Mouse (Mus musculus) frontal cortex, adult (tissue): Measurements from ENCODE around the gene Neurl2.
"Not testable (repeated sequence)": the region's sequence is repeated elsewhere in the genome, so short reads cannot be mapped to it uniquely, and the experiment has no call there.

Experiments used
- ATAC-seq: cut with Nextera tagmentation; 2 replicates; pipeline ENCODE4 v1.9.2; 2017; ENCODE audit warnings: mild to moderate bottlenecking, moderate library complexity, mixed read lengths; ENCODE audit not compliant: low TSS enrichment

Neurl2 gene

DNA sequence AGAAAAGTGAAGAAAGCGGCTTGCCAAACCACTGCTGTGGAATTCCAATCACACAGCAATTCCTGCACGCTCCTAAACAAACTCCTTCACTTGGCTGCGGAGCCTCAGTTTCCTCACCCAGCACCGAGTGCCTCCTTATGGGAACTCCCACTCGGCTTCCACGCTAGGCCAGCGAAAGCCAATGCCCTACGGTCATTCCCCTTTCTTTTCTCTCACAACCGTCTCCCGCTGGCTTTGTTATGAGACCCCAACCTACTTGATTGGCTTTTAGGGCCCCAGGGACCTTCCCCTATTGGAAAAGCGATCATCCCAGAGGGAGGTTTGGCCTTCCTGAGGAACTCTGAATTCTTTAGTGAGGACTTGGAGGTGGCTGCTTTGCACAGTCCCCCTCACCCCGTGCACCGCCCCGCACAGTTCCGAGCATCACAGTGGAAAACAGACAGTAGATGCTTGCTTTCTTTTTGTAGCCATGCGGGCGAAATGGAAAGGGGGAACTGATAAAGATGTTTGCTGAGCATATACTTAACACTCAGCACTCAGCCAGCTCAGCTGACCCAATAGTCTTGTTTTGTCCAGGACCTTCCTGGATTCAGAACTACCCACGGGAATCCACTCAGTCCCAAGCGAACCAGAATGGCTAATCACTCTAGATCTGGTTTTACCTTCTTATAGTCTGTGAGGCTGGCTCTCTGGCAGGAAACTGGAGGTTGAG, 24.7 kb upstream of the Neurl2 start:
- ATAC-seq = no peak

DNA sequence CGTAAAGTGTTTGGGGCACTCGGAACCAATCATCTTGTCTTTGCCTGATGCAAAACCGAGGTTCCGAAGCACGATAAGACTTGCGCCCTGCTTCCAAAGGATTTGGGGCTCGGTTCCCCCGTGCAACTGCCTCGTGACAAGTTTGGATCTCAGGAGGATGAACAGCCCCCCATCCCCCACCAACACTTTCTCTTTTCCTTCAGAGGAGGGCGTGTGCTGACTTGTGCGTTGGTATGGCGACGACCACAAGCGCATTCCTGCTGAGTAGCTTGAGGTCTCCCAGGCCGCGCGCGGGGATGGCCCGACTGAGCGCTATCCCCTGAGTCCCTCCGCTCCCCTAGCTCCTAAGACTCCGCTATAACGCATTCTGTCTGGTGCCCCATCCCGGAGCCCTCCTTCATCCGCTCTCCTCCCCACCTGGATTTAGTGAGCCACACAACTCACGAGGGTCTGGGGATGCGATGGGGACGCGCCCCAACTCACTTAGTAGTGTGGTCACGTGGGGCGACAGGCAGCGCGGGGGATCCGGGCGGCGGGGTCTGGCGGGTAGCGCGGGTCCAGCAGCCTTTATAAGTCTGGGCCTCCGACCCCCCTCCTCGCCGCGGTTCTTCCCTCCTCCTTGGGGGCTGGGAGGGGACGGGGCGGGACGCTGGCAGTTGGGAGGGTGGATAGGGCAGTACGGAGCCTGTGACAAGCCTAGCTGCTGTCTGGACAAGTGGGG, 24.0 kb upstream of the Neurl2 start, which contains the start of gene Pltp:
Gene Pltp (minus strand): TSS at position 611 of the 721 bp plus-strand sequence.
- ATAC-seq = no peak

DNA sequence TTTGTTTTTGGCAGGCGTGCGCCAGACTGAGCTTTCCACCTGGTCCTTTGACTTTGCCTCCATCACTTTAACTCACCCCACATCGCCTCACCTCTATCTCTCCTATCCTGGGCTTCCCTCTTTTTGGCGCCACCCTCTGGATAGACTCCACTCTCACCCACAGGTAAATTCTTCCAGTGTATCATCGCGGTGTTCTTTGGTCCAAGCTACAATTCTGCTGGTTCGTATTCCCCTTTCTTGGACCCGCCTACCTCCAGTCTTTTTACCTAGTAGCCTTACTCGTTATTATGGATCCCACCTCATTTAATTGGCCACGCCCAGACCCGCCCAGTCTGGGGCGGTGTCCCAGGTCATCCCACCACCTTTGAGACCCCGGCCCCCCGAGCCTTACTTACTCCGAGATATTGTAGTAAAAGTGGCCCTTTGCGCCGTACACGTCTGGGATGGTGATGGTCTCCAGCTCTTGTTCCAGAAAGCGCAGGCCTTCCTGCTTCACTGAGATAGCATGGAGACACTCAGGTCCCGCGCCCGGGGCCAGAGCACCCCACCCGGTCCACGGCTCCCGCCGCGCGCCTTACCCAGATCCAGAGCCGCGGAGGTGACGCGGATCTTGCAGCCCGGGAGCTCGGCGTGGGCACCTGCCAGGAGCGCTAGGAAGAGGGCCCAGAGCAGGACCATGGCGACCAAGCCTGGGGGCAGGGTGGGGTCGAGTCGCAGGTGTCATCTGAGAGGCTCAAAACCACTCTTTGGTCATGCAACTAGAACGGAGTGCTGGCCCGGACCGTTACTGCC, 23.2 kb upstream of the Neurl2 start:
- ATAC-seq = peak; percentile 38; the same call in 1 of the 2 replicates

DNA sequence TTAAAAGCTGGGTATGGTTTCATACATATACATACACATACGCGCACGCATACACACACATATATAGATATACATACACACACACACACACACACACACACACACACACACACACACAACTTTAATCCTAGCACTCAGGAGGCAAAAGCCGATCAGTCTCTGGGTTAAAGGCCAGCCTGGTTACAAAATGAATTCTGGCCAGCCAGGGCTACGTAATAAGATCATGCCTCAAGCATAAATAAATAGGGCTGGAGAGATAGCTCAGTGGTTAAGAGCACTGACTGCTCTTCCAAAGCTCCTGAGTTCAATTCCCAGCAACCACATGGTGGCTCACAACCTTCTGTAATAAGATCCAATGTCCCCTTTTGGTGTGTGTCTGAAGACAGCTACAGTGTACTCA, 22.3 kb upstream of the Neurl2 start:
- ATAC-seq = not testable (repeated sequence)

DNA sequence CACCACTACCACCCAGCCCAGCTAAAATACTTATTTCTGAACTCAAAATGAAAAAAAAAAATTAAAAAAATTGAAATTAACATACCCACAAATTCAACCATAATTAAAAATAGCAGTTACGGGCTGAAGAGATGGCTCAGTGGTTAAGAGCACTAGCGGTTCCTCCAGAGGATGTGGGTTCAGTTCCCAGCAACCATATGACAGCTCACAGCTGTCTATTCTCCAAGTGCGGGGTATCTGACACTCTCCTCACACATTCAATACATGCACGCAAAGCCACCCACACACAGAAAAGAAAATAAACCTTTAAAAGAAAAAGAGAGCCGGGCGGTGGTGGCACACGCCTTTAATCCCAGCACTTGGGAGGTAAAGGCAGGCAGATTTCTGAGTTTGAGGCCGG, 16.8 kb upstream of the Neurl2 start:
- ATAC-seq = peak; percentile 74; the same call in 1 of the 2 replicates

DNA sequence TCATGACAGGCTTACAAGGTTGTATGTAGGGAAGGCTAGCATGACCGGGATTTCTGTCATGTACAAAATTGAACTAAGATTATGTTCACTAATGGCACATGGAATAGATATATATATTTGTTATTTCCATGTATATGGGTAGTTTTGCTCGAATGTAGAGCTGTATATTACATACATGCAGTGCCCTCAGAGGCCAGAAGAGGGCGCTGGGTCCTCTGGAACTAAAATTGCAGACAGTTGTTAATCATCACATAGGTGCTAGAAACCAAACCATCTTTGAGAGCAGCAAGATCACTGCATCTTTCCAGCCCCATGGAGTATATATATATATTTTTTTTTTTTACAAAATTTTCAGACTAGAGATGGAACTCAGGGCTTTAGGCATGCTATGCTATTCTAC, 12.5 kb upstream of the Neurl2 start:
- ATAC-seq = no peak

DNA sequence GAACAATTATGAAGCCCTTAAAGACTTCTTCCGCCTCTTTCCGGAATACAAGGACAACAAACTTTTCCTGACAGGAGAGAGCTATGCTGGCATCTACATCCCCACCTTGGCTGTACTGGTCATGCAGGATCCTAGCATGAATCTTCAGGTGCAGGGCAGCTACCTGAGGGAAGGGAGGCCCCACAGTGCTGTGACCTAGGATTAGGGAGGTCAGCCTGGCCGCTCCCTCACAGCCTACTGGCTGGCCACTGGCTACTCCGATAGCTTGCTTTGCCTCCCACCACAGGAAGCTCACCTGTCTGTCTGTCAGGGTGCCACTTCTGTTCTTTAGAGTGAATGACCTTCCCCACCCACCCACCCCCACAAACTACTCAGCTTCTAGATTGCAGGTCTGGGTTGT, 1.9 kb upstream of the Neurl2 start:
- no peak for ATAC-seq

DNA sequence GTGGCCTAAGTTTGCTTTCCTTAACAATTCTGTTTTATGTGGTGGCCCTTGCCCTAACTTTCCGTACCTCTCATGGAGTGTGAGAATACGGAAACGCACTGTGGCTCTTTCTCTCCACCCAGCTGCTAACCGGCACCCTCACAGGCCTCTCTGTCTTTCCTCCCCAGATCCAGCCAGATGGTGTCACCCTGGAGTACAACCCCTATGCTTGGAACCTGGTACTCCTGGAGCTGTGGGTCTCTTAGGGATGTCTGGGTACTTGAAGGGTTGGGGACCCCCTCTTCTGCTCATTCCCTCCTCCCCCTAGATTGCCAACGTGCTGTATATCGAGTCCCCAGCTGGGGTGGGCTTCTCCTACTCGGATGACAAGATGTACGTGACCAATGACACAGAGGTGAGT, 1.3 kb upstream of the Neurl2 start:
- ATAC-seq = peak; percentile 48; the same call in 1 of the 2 replicates

DNA sequence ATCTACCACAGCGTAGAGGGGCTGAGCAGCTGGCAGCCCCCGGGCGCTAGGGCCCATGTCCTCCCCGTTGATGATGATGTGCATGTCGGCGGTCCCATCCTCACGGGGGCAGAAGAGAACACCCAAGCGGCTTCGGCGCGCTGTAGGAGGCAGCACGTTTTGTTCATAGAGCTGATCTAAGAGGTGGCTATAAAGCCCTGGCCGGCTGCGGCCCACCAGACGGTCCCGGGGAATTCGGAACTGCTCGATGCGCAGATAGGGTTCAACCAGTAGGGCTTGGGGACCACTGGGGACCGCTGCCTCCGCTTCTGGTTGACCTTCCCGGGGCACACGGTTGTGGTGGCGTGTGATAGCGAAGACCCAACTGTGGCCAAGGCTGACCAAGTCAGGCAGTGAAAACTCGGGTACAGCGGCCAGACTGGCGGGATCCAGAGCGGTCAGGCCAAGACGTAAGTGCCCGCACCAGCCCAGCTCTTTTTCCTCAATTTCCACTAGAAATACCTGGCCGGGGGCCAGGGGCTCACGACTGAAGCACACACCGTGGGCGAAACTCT, 431 bp downstream of the Neurl2 start, which contains the start of gene Ctsa:
Gene Ctsa (plus strand): TSS at position 126 of the 554 bp plus-strand sequence.
- ATAC-seq = peak; percentile 78

DNA sequence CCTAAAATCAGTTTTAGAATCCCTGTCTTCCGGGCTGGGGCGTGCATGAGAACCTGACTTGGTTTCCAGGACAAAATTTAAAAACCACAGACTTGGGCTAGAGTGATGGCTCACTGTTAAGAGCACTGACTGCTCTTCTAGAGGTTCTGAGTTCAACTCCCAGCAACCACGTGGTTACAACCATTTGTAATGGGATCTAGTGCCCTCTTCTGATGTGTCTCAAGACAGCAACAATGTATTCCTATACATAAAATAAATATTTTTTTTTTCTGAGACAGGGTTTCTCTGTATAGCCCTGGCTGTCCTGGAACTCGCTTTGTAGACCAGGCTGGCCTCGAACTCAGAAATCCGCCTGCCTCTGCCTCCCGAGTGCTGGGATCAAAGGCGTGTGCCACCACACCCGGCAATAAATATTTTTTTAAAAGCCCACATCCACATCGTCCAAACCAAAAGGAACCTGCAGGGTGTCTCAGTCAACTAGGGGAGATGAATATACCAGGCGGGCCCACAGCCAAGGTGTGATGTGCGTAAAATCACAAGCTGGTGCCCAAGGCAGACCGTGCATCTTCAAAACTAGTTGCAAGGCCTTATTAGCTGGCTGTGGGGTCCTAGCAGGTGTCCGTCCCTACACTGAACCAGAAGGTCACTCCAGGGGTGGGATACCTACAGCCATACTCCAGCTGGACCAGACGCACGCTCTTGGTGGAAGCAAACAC, 1.1 kb downstream of the Neurl2 start:
- no peak for ATAC-seq

DNA sequence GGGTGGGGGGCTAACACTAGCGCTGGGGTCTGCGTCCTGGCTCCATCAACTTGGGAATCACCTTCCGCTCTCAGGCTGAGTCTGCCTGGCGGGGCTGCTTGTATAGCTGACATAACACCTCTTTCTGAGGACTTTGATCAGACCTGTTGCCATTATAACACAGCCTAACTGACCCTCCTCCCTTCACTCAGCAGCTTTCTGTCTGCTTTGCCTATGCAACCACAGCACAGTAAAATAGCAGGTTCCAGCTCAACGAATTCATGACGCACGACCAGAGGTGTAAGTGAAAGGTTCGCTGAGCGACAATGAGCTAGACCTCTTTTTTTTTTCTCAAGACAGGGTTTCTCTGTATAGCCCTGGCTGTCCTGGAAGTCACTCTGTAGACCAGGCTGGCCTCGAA, 2.2 kb downstream of the Neurl2 start:
- no peak for ATAC-seq

DNA sequence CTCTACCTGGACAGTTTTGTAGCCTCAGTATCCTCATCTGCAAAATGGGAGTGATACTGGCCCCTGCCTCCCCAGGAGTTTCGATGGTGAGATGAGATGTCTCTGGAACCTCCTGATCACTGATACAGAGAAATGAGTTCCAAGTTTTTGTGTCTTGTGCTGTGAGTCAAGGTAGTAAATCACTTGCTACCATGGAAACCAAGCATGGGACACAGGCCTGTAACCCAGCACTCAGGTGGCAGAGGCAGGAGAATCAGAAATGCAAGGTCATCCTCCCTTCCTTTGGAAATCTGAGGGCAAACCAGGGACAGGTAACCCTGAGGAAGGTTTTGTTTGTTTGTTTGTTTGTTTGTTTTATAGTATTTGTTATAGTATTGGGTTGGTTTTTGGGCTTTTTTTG, 4.2 kb downstream of the Neurl2 start:
- no peak for ATAC-seq

DNA sequence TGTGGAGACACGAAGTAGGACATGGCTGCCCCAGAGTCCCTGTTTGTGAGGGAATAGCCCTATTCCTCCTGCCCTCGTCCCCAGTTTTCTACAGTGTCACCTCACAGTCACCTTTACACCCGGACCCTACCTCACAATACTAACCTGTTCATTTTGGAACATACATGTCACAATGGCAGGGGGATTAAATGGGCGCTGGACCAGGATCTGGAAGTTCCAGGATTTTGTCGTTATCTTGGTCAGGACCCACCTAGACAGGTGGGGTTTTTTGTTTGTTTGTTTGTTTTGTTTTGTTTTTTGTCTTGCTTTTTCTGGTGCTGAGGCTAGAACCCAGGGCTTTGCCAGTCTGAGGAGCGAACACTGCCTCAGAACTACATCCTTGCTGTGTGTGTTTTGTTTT, 4.8 kb downstream of the Neurl2 start, which contains the start of gene Spata25:
Gene Spata25 (minus strand): TSS at position 101 of the 400 bp plus-strand sequence.
- ATAC-seq = no peak

DNA sequence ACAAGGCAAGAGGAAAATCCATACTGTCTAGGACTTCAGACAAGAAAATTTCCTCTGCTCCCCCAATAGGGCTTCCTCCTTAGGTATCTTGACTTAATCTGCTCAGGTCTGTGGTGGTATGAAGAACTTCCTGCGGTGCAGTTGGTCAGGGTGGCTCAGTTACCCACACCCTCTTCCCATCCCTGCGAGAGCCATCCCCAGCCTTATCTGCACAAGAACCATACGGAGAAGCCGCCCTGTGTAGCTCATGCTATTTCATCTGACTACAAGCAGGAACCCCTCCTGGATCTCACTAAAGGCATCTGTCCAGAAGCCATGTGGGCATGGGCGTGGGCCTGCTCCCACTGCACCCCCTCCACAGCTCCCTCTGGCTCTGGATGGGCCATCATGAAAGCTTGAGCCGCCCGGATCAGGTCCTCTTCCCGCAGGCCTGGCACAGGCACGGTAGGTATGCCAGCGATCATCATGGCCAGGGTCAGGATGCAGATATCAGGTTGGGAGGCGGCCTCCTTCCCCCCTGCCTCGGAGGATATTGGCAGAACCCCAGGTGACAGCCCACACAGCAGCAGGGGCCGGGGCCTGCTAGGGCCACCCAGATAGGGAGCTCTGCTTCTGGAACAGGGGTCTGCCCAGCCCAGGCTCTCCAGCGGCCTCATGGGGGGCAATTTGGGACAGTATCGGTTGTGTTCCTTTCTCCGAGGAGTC, 6.0 kb downstream of the Neurl2 start:
- no peak for ATAC-seq

DNA sequence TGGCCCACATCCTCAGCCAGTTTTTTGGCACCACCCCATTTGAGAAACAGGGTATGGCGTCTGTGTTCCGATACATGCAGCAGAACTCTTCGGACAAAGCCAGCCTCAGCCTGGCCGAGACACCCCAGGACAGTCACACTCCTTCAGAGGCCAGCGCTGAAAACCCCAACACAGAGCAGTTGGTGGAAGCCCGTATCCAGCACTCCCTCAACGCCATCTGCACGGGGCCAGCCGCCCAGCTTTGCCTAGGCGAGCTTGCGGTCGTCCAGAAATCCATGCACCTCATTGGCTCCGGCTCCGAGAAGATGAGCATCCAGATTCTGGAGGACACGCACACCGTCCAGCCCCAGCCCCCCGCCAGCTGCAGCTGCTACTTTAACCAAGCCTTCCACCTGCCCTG, 7.7 kb downstream of the Neurl2 start:
- ATAC-seq = no peak

DNA sequence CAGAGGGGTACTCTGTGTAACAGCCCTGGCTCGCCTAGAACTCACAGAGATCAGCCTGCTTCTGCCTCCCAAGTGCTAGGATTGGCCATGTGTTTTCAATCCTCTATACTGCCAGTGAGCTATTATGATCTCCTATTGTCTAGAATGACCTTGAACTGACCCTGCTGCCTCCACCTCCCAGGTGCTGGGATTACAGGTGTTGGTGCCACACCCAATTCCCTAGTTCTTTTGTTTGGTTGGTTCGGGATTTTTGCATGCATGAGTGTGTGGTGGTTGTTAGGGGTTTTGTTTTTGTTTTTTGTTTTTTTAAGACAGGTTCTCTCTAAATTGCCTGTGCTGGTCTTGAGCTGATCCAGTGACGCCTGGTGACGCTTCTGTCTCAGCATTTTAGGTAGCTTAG, 9.3 kb downstream of the Neurl2 start:
- no peak for ATAC-seq

DNA sequence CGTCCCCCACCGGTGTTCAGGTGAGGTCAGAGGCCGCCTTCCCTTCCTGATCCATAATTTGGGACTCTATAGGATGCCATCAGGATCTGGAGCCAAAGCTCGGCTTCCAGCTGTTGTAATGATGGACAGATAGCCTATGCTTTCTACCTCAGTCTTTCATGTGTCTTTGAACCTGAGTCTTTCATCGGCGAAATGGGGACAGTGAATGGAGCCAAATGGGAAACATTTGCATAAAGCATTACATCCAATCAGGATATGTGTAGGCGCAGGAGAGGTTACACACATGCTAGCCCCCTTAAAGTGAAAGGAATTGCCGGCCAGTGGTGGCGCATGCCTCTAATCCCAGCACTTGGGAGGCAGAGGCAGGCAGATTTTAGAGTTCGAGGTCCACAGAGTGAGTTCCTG, 10.1 kb downstream of the Neurl2 start:
- peak; percentile 58 for ATAC-seq

DNA sequence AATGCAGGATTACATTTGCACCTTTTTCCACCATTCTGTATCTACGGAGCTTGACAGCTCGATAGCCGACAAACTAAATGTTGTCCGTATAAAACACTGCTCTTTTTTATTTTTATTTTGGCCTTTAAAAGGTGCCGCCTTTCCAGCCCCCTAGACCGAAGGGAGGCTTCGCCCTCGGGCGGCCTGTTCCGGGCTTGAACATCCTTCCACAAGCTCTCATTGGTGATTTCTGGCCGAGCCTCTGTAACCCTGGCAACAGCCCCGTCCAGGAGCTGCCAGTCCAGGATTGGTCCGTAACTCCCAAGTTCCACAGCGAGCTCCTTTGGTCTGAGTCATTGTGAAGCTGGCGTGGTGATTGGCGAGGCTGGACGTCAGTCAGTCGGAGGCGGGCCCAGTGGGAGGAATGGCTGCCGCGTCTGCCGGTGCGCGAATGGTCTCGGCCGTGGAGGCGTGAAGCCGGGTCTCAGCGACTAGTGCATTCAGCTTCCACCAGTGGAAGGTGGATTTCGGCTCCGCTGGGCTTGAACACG, 10.6 kb downstream of the Neurl2 start, which contains the start of gene Zswim1:
Gene Zswim1 (plus strand): TSS at position 51 of the 530 bp plus-strand sequence.
- ATAC-seq = peak; percentile 95

DNA sequence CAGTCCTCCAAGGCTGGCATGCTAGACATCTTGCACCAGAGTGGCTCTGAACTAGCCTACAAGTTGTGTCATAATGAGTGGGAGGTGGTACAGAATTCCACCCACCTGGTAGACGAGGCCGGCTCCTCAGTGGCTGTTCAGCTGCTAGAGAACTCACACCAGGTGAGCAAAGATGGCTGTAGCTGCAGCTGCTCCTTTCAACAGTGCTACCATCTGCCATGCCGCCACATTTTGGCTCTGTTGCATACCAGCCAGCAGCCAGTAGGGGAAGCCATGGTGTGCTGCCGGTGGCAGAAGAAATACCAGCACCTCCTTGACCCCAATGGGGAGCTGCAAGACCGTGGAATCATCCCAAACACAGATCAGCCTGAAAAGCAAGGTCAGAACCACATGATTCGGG, 12.2 kb downstream of the Neurl2 start:
- ATAC-seq = 0 out of 2 replicates have a peak, but pooled peaks have one; percentile 14

DNA sequence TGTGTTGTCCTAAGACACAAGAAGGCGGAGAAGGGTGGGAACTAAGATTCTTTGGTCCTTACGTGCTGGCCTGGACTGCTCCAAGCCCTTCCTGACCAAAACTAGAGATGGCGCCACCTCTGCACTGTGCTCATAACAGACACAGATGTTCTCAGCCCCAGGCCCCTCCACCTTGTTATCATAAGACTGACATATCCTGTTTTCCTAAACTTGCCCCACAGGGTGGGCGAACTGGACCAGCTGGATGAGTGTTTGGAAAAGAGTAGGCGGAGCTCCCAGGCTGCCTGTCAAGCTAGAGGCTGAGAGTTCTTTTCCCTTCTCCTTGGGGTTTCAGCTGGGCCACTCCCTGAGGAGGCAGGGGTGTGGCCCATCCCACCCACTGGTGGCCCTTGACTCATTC, 15.6 kb downstream of the Neurl2 start:
- no peak for ATAC-seq
